Mouse (Mus musculus) layer of hippocampus, adult 2 months (tissue): ENCODE data around the gene Nudt16l1. TPM values are rescaled to one million over a fixed set of nuclear protein-coding genes. Genes with fewer than 3 reads are reported as not detected.

Experiments
- DNase-seq, 2 experiments: peaks; one replicate each; pipeline ENCODE4 v3.0.0; 2022; ENCODE audit warnings: low spot score in 2 of 2
- H3K27ac ChIP-seq: fragments of 200-600 bp; 2 replicates; pipeline ENCODE4 v1.8.1; 2022
- H3K4me3 ChIP-seq: fragments of 200-600 bp; 2 replicates; pipeline ENCODE4 v1.8.1; 2022; ENCODE audit warnings: mild to moderate bottlenecking
- CTCF ChIP-seq: fragments of 200-600 bp; conservative IDR thresholded peaks from 2 replicates; pipeline ENCODE4 v1.8.1; 2022; ENCODE audit warnings: antibody characterized with exemption, mild to moderate bottlenecking, moderate library complexity
- total RNA-seq, 2 experiments: library from RNA; stranded (reverse); gene quantifications; 2 replicates each; pipeline ENCODE4 v1.2.3; 2021

The Nudt16l1 gene
- total RNA-seq, 2 experiments from 2014 or later = 79.1 to 79.6 TPM

DNA sequence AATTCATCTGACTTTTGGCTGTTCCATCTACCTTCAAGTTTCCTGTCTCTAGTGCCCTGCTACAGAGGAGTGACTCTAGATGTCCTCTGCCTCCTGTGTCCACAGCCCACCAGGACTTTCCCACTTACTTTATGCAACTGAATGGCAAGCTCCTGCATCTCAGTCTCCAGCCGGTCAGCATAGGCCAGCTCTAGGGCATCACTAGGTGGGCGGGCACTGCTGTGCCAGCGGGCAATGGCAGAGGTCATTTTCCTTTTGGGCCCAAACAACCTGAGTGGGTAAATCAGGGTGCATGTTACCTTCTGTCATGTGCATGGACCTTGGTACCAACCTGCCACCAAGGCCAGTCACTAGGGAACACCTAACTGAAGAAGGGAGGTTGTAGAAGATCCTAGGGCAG, 4.9 kb downstream of the Nudt16l1 start:
- Histone ChIP-seq H3K27ac (0 out of 2 replicates have a peak overlapping the region, but pooled peaks have one; percentile 7), H3K4me3 (no peak overlapping the region)
- DNase-seq = no peak
- no peak for TF ChIP-seq CTCF

DNA sequence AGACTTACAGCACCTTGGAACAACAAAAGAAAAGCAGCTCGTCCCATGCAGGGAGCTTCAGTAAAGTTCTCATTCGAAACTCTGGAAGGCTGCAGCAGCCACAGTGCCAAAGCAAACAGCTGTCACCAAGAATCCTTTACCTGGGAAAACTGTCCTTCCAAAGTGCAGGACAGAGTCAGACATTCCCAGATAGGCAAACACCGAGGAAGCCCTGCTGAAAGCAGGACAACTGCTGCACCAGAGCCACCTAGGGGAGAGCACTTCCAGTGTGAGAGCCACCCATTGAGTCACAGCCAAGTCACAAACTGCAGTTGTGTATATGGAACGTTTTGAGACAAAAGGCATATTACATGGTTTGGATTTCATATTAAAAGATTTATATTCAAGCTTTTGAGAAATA, 6.9 kb downstream of the Nudt16l1 start:
- no peak overlapping the region for H3K4me3 ChIP-seq
- TF ChIP-seq CTCF = peak; percentile 38
- no peak for DNase-seq
- H3K27ac ChIP-seq = peak overlapping the region; percentile 32; the same call in 1 of the 2 replicates

DNA sequence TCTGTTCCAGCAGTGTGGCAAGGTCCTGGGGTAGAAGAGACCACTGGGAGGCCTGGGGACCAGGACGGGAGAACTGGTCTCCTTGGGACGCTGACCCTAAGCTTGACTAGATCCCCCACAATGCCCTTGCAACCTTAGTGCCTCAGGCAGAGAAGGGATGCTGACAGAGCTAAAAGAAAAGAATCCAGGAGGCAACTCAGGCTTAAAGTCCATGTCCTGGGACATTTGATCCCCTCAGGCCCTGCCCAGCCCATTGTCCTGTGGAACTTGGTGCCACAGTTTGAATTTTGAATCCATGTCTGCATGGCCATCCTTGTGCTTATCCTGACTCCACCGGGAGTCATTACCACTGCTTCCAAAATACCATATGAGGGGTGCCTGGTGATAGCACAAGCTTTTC, 7.6 kb downstream of the Nudt16l1 start:
- Histone ChIP-seq H3K27ac (no peak overlapping the region), H3K4me3 (no peak overlapping the region)
- no peak for TF ChIP-seq CTCF
- DNase-seq = no peak

DNA sequence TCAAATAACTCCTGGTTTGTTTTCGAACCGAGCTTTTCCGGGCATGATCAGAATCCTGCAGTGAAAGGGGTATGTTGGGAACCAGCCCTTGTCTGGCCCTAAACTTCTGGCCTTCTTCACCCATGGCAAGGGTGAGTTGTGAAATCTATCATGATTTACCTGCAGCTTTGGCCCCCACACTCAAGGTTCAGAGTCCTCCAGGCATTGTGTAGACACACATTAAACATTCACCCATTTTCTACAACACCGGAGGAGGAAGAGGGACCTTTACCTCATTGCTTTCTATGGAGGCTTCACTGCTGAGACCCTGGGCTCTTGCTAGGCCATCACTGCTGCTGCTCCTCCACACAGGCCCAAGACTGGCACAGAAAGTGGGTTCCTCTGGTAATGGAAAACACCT, 8.8 kb downstream of the Nudt16l1 start:
- Histone ChIP-seq H3K27ac (no peak overlapping the region; the same call in 1 of the 2 replicates), H3K4me3 (no peak overlapping the region)
- no peak for DNase-seq
- no peak for TF ChIP-seq CTCF

DNA sequence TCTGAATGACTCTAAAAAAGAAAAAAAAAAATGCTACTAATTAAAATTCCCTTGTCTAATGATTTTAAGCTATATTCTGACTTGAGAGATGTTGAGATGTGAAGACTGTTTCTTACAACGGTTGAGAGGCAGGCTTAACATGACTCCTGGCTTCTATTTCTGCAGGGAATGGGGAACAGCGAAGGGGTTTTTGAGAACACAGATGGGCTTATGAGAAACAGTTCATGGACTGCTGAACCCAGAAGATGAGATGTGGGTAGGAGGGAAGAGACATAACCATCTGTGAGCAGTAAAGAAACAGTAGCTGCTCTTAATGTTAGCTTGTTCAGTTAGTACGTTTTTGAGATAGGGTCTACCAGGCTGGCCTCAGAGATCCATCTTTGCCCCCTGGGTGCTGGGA, 18.0 kb downstream of the Nudt16l1 start:
- peak overlapping the region; percentile 90 for H3K27ac ChIP-seq
- TF ChIP-seq CTCF = no peak
- no peak for DNase-seq
- H3K4me3 ChIP-seq = no peak overlapping the region

DNA sequence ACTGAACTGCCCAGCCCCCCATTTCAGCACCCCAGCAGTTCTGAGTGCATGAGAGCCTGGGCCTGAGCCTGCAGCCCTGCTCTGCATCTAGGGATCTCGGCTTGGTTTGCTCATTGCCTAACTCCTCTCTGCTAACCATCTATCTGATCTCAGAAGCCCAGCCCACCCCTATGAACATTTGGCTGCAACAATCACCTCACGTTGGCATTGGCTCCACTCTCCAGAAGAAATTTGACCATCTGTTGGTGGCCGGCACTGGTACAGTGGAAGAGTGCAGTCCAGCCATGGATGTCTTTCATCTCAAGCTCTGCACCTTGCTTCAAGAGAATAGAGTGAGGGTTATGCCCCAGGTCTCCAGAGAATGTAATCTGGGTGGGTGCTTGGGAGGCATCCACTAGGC, 18.9 kb downstream of the Nudt16l1 start:
- peak overlapping the region; percentile 90 for H3K27ac ChIP-seq
- no peak for DNase-seq
- TF ChIP-seq CTCF = no peak
- H3K4me3 ChIP-seq = no peak overlapping the region

DNA sequence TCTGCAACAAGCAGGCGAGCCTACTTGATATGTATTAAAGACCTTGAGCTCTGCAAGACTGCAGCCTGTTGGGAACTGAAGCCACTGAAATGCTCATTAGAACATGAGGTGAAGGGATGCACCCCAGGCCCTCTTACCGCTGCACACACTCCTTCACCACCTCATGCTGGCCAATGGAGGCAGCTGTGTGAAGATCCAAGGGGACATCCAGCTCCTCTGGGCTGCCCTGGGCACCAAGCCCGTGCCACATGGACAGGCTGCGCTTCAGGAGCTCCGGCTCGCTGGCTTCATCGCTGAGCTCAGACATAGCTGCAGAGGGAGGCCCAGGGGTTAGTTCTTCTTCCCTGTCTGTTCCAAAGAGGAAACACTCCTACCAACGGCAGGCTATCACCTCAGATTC, 21.7 kb downstream of the Nudt16l1 start:
- H3K27ac ChIP-seq = peak overlapping the region; percentile 44; the same call in 1 of the 2 replicates
- DNase-seq = no peak
- no peak for TF ChIP-seq CTCF
- H3K4me3 ChIP-seq = no peak overlapping the region

DNA sequence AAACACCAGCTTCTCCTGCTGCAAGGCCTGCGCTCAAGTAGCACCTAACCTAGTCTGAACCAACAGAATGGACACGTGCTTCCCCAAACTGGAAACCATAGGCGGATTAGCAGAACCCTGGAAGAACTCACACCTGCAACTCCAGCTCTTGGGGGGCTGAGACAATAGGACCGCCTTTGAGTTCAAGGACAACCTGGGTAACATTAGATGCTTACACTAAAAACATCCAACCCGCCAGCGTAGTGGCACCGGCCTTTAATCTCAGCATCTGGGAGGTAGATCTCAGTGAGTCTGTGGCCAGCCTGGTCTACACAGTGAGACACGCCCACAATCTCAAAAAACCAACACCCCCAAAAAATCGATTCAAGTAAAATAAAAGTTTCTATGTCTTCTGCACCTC, 24.8 kb downstream of the Nudt16l1 start:
- no peak for TF ChIP-seq CTCF
- Histone ChIP-seq H3K27ac (peak overlapping the region; percentile 97), H3K4me3 (peak overlapping the region; percentile 75)
- no peak for DNase-seq

DNA sequence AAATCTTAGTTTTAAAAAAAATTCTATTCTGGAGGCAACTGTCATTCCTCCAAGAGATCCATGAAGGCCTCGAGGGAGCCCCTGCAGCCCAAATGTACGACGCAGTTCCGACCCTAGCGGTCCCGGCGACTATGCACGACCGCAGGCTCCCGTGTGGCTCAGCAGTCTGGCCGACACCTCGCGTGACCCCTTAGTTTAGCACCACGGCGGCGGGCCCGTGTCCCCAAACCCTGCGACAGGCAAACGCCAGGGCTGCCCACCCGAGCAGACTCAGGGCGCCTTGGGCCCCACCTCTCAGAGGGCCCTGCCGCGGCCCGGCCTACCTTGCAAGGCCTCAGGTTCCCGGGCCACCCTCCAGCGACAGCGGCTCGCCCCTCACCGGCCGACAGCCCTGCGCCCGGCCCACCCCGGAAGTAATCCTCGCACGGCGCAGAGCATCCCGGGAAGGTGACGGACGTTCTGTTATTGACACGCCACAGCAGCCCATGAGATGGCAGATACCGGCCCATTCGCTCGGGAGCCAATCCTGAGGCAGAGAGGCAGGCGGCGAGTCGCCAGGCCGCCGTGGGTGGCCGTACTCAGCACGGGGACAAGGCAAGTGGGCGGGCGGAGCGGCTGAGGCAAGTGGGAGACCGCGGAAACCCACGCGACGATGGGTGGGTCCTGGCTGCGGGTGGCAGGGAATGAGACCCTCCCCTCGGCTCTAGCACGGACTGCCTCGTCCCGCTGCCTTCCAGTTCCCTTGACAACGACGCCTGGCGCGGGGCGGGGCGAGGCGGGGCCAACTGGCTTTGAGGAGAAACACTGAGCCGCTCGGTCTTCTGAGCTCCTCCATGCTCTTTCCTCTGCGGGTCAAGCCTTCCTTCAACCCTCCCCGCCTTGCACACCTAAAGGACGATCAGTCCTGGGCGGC, 25.5 kb downstream of the Nudt16l1 start, which contains the start of gene Anks3:
Gene Anks3, minus strand, starts transcription at position 409 of the 913 bp plus-strand sequence.
- H3K27ac ChIP-seq = peak within 1 kb of the TSS; percentile 97
- H3K4me3 ChIP-seq = peak within 1 kb of the TSS; percentile 75

DNA sequence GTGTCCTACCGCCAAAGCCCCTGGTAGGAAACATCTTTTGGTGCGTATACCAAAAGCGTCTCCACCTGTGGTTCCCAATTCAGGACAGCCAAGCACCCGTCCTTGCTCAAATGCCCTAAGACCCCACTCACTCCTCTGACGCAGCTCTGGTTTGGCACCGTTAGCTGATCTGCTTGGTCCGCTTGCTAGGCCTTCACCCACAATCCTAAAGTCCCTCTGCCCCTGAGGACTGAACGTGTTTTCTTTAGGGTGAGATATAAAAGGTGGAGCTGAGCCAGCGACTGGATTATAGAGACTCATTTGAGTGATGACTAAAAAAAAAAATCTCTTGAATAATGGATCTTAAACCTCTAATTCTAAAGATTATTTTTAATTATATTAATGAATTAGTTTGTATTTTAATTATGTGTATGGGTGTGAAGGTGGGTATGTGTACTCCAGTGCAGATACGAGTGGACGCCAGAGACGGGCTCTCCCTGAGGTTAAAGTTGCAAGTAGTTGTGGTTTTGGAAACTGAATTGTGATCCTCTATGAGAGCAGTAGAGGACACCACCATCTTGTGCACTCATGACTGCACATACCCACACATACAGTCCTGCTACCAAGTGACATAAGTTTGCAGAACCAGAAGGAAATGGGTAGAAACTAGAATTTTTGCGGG, 26.3 kb downstream of the Nudt16l1 start:
- no peak for DNase-seq
- TF ChIP-seq CTCF = no peak
- peak overlapping the region; percentile 97 for H3K27ac ChIP-seq
- peak overlapping the region; percentile 75 for H3K4me3 ChIP-seq

More for the DNA sequence above, 25.5 kb downstream of the Nudt16l1 start, which contains the start of gene Anks3:
- TF ChIP-seq CTCF = no peak
- peak; percentile 99 to 100 for DNase-seq

DNA sequence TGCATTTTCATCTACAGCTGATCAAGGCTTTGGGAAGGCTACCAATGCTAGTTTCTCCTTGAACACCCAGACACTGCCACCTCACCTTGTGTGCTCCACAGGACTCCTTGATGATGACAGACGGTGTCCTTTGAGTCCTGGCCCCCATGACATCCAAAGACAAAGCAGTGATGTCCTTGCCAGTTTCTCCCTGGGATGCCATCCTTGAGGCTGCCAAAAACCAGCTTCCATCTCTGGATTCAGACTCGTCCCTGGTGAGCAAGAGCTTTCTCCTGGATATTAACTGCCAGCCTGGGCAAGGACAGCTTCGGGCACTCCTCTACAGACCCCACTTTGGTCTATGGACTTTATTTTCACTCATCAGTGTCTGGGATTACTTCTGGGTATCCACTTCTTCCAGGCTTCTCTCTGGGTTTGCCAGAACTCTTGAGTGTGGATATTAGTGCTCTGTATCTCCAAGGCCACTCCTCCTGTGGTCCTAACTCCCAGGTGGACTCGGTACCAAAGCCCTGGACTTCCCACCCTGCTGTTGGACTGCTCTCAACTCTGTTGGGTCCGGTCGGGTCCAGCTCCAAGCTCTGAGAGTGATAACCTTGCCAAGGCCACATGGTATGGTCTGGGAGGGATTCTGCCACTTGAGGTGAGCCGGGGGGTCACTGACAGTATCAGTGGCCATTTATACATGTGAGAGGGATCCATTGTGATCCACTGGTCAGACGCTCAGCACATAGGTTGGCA, 27.0 kb downstream of the Nudt16l1 start:
- peak overlapping the region; percentile 97 for H3K27ac ChIP-seq
- no peak for DNase-seq
- TF ChIP-seq CTCF = no peak
- H3K4me3 ChIP-seq = no peak overlapping the region; the same call in 1 of the 2 replicates

DNA sequence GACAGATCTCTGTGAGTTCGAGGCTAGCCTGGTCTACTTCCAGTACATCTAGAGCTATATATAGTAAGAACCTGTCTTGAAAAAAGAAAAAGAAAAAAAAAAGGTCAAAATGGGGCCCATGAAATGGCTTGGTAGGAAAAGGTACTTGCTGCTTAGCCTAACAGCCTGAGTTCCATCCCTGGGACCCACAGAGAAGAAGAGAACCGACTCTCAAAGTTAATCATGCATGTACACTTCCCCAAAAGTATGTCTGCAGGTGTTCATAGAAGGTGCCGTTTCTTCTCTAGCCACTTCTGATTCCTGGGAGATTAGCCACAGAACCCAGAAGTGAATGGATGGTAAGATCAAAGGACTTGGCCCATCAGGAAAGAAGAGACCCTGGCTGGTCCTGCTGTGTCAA, 29.9 kb downstream of the Nudt16l1 start:
- Histone ChIP-seq H3K27ac (no peak overlapping the region), H3K4me3 (no peak overlapping the region)
- TF ChIP-seq CTCF = no peak
- no peak for DNase-seq
